Comparison of ENCODE assay signal across 8 mouse cellular contexts in the genomic region with DNA sequence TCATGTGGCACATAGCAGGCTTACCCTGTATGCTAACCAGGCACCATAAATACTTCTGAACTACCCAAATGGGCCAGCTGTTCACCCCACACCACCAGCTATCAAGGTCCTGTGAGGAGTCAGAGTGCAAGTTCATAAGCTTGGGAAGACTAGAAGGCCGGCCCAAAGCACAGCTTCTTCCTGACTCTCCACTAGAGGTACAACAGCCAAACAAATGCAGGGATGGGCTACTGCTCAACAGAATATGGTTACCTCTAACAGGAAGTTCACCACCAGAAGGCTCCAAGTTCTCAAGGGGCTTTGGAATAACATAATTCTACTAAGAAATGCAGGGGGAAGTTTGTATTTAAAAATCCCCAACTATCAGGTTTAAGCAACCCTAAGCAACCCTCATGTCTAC. TPM values are rescaled to one million over a fixed set of nuclear protein-coding genes. Genes with fewer than 3 reads are reported as not detected.
A peak's percentile ranks its signal among the peaks of the same experiment; 100 is the strongest.
DNase-seq lines count a peak whose midpoint lies in the region; ATAC-seq and TF ChIP-seq lines count a peak whose summit lies in the region.

No protein-coding gene starts in this region.

- peak overlapping the region; percentile 96 for H3K4me3 ChIP-seq in left cerebral cortex, adult 2 months
- H3K4me3 ChIP-seq in hindbrain, postnatal 0 days (ENCODE audit: low read length), result peak overlapping the region; percentile 85
- H3K4me3 ChIP-seq in neural tube, embryonic 12.5 days, result peak overlapping the region; percentile 100

- peak overlapping the region; percentile 87 for H3K4me2 ChIP-seq in hindbrain, postnatal 0 days (ENCODE audit: low read depth, low read length)
- peak overlapping the region; percentile 88 for H3K4me2 ChIP-seq in neural tube, embryonic 12.5 days (replicated peaks)

- H3K27me3 ChIP-seq in hindbrain, postnatal 0 days (ENCODE audit: insufficient read depth, low read length), result no peaks in the 10 kb centered on the region
- no peaks in the 10 kb centered on the region for H3K27me3 ChIP-seq in neural tube, embryonic 12.5 days (replicated peaks)

- no peaks in the 10 kb centered on the region; the same call in 1 of the 2 replicates for H3K36me3 ChIP-seq in hindbrain, postnatal 0 days (ENCODE audit: insufficient read depth, low read length)
- peaks cover 22% of the 10 kb centered on the region; the same call in 1 of the 2 replicates for H3K36me3 ChIP-seq in neural tube, embryonic 12.5 days

- DNase-seq in left cerebral cortex, adult 2 months (ENCODE audit: extremely low spot score in 1 of 2, low spot score in 2 of 2), result no peak
- no peak for DNase-seq in left cerebral cortex, postnatal 14 days (ENCODE audit: low spot score in 2 of 2)
- peak; percentile 19 for DNase-seq in brain, embryonic 14.5 days (ENCODE audit: low read depth)
- no peak for DNase-seq in hindbrain, postnatal 0 days (ENCODE audit: low spot score)
- no peak for DNase-seq in ovary, postnatal 36 days (ENCODE audit: low spot score)
- DNase-seq in left cerebral cortex, adult 18-20 months (ENCODE audit: low spot score in 2 of 2), result no peak
- no peak for DNase-seq in frontal cortex, postnatal 14 days (ENCODE audit: low spot score in 2 of 2)

- H3K27ac ChIP-seq in left cerebral cortex, adult 2 months, result no peak overlapping the region
- H3K27ac ChIP-seq in hindbrain, postnatal 0 days, result no peak overlapping the region
- no peak overlapping the region for H3K27ac ChIP-seq in neural tube, embryonic 12.5 days

- no peak; the same call in 1 of the 2 replicates for TF ChIP-seq CTCF in left cerebral cortex, adult 2 months (IDR thresholded peaks at IDR 0.05)
- no peak for TF ChIP-seq CTCF in brain, embryonic 14.5 days (IDR thresholded peaks at IDR 0.05; ENCODE audit: borderline replicate concordance, extremely low read depth, insufficient read depth, insufficient read length)
- TF ChIP-seq CTCF in hindbrain, postnatal 0 days (IDR thresholded peaks at IDR 0.05; ENCODE audit: low read depth), result no peak

- 21% methylated on average over 1 of the region's 1 CpGs for WGBS in hindbrain, postnatal 0 days
- 36% methylated on average over 1 of the region's 1 CpGs for WGBS in neural tube, embryonic 12.5 days

- TF ChIP-seq POLR2A in brain, embryonic 14.5 days (IDR thresholded peaks at IDR 0.05; ENCODE audit: borderline replicate concordance, extremely low read depth, insufficient read depth, insufficient read length, poor library complexity, severe bottlenecking), result no peak

- peaks cover 20% of the 10 kb centered on the region for H3K4me1 ChIP-seq in hindbrain, postnatal 0 days (ENCODE audit: insufficient read depth, low read length)
- peaks cover 32% of the 10 kb centered on the region for H3K4me1 ChIP-seq in neural tube, embryonic 12.5 days

- ATAC-seq in hindbrain, postnatal 0 days, result no peak
- ATAC-seq in neural tube, embryonic 12.5 days (ENCODE audit: low FRiP score, low read depth), result no peak

- no peaks in the 10 kb centered on the region for H3K9me3 ChIP-seq in hindbrain, postnatal 0 days (ENCODE audit: low read length)
- no peaks in the 10 kb centered on the region for H3K9me3 ChIP-seq in neural tube, embryonic 12.5 days

- peak overlapping the region; percentile 99 for H3K9ac ChIP-seq in hindbrain, postnatal 0 days (replicated peaks; ENCODE audit: low read length)
- peak overlapping the region; percentile 100 for H3K9ac ChIP-seq in neural tube, embryonic 12.5 days

- intact Hi-C loops in left cerebral cortex, adult 2 months (cut with DNase I), result no loop called here
- intact Hi-C loops in left cerebral cortex, postnatal 14 days (cut with DNase I), result no loop called here

RNA-seq across cellular contexts. Expression of a gene that starts 1.6 kb away (rescaled TPM):
- 100 to 1,000 TPM; 126 to 132 TPM for total RNA-seq in left cerebral cortex, adult 2 months (2021)
- 100 to 1,000 TPM; 112 to 115 TPM for total RNA-seq in left cerebral cortex, postnatal 14 days (2021)
- 187 and 202 TPM in 2 replicates for polyA plus RNA-seq in brain, embryonic 14.5 days (2012; rRNA removed)
- total RNA-seq in hindbrain, postnatal 0 days (2014; rRNA removed), result 95.2 and 100 TPM in 2 replicates
- 97.7 and 102 TPM in 2 replicates for polyA plus RNA-seq in hindbrain, postnatal 0 days (2015; fragmentation: Nextera tagmentation; extraction: Ambion mirVana)
- polyA plus RNA-seq in neural tube, embryonic 12.5 days (2016; fragmentation: Nextera tagmentation; extraction: Ambion mirVana), result 157 TPM in 2 replicates
- 100 to 1,000 TPM; 117 to 135 TPM for total RNA-seq in left cerebral cortex, adult 18-20 months (2021)

RNA-seq across cellular contexts. Expression of a gene that starts 41.2 kb away (rescaled TPM):
- 1 to 10 TPM; 3.3 to 4.5 TPM for total RNA-seq in left cerebral cortex, adult 2 months (2021)
- total RNA-seq in left cerebral cortex, postnatal 14 days (2021), result 1 to 10 TPM; 3.2 to 4.2 TPM
- polyA plus RNA-seq in brain, embryonic 14.5 days (2012; rRNA removed), result 9.4 and 10.9 TPM in 2 replicates
- total RNA-seq in hindbrain, postnatal 0 days (2014; rRNA removed), result 22.9 and 24.9 TPM in 2 replicates
- 6.4 and 7.8 TPM in 2 replicates for polyA plus RNA-seq in hindbrain, postnatal 0 days (2015; fragmentation: Nextera tagmentation; extraction: Ambion mirVana)
- 31.8 and 38.4 TPM in 2 replicates for polyA plus RNA-seq in neural tube, embryonic 12.5 days (2016; fragmentation: Nextera tagmentation; extraction: Ambion mirVana)
- 1 to 10 TPM; 3.9 to 4.0 TPM for total RNA-seq in left cerebral cortex, adult 18-20 months (2021)

RNA-seq across cellular contexts. Expression of a gene that starts 49.7 kb away (rescaled TPM):
- total RNA-seq in left cerebral cortex, adult 2 months (2021), result 1 to 10 TPM; 2.2 to 3.0 TPM
- total RNA-seq in left cerebral cortex, postnatal 14 days (2021), result under 1 TPM; 0.36 to 0.62 TPM
- 0.08 TPM in 1 of 2 replicates, not detected in the other for polyA plus RNA-seq in brain, embryonic 14.5 days (2012; rRNA removed)
- total RNA-seq in hindbrain, postnatal 0 days (2014; rRNA removed), result not detected in 2 replicates
- 0.24 TPM in 1 of 2 replicates, not detected in the other for polyA plus RNA-seq in hindbrain, postnatal 0 days (2015; fragmentation: Nextera tagmentation; extraction: Ambion mirVana)
- polyA plus RNA-seq in neural tube, embryonic 12.5 days (2016; fragmentation: Nextera tagmentation; extraction: Ambion mirVana), result 0.34 and 0.47 TPM in 2 replicates
- 1 to 10 TPM; 1.1 to 2.2 TPM for total RNA-seq in left cerebral cortex, adult 18-20 months (2021)

RNA-seq across cellular contexts. Expression of a gene that starts 56.9 kb away (rescaled TPM):
- 1 to 10 TPM; 8.5 to 9.5 TPM for total RNA-seq in left cerebral cortex, adult 2 months (2021)
- total RNA-seq in left cerebral cortex, postnatal 14 days (2021), result 1 to 10 TPM; 6.2 to 7.0 TPM
- 5.6 and 7.2 TPM in 2 replicates for polyA plus RNA-seq in brain, embryonic 14.5 days (2012; rRNA removed)
- 4.2 and 7.1 TPM in 2 replicates for total RNA-seq in hindbrain, postnatal 0 days (2014; rRNA removed)
- 4.8 and 5.6 TPM in 2 replicates for polyA plus RNA-seq in hindbrain, postnatal 0 days (2015; fragmentation: Nextera tagmentation; extraction: Ambion mirVana)
- 4.7 and 5.6 TPM in 2 replicates for polyA plus RNA-seq in neural tube, embryonic 12.5 days (2016; fragmentation: Nextera tagmentation; extraction: Ambion mirVana)
- 1 to 10 TPM; 7.2 to 9.3 TPM for total RNA-seq in left cerebral cortex, adult 18-20 months (2021)
